Mouse (Mus musculus) liver, adult 2 months (tissue): ENCODE results near the gene Ctdnep1.

Experiments used
- CTCF ChIP-seq: fragments of 200-500 bp; IDR thresholded peaks from 2 replicates; pipeline ENCODE4 v1.5.1; 2011; ENCODE audit warnings: low read depth, low read length, control low read depth
- POLR2A ChIP-seq: fragments of 200-500 bp; IDR thresholded peaks from 2 replicates; pipeline ENCODE4 v1.6.1; 2011; ENCODE audit warnings: low read length, control low read depth; ENCODE audit not compliant: insufficient read depth; ENCODE audit errors: extremely low read depth

DNA sequence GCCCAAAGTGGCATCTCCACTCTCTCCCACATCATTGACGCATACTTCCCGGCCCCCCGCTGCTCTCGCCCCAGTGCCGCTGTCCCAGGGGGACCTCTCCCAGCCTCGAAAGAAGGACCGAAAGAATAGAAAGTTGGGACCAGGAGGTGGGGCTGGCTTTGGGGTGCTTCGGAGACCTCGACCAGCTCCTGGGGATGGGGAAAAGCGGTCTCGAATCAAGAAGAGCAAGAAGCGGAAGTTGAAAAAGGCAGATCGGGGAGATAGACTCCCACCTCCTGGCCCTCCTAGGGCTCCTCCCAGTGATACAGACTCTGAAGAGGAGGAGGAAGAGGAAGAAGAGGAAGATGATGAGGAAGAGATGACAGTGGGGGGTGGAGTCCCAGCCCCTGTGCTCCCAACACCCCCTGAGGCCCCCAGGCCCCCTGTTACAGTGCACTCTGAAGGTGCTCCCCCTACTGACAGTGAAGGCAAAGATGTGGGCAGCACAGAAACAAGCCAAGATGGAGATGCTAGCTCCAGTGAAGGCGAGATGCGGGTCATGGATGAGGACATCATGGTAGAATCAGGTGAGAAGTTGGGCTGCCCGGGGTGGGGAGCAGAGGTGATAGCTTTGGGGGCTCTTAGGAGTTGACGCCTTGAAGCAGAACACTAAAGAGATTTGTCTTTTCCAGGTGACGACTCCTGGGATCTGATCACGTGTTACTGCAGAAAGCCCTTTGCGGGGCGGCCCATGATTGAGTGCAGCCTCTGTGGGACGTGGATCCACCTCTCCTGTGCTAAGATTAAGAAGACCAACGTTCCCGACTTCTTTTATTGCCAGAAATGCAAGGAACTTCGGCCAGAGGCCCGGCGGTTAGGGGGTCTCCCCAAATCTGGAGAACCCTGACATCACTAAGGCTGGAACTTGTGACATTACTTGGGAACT, 17.9 kb downstream of the Ctdnep1 start:
- TF ChIP-seq CTCF (0 out of 2 replicates have a peak, but pooled peaks have one; percentile 12), POLR2A (no peak)
